Comparison of ENCODE assay signal across 20 mouse cellular contexts in the genomic region with DNA sequence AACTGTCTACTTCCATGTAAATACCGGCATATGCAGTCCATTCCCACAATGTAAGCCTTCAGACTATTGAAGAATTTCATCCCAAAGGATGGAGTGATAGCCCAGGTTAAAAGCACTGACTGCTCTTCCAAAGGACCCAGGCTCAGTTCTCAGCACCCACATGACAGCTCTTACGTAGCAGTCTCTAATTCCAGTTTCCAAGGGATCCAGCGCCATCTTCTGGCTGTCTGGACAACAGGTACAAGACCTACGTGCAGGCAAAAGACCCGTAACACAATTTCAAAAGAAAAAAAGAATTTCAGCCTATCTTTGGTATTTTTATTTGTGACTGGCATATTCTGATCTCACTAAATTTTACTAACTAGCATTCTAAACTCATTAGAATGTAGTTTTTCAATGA.
DNase-seq lines count a peak whose midpoint lies in the region; TF ChIP-seq lines count a peak whose summit lies in the region.
"Had no signal": no experiment of that assay in that cellular context is flagged by ENCODE, and none has a peak within 500 bp of the region (broad histone marks: within the 10 kb centered on the region; RNA-seq: fewer than 3 reads in every experiment).

No protein-coding gene starts in this region.

- no peaks in the 10 kb centered on the region for H3K9me3 ChIP-seq in E14TG2a.4 (ENCODE audit: low read length)
- H3K9me3 ChIP-seq: embryonic facial prominence, embryonic 15.5 days; forebrain, embryonic 10.5 days; heart, embryonic 13.5 days; kidney, embryonic 15.5 days; limb, embryonic 13.5 days; midbrain, embryonic 10.5 days had no signal

- no peaks in the 10 kb centered on the region for H3K4me1 ChIP-seq in cerebellum, adult 2 months (ENCODE audit: control insufficient read depth, insufficient read depth, low read length)
- no peaks in the 10 kb centered on the region for H3K4me1 ChIP-seq in E14TG2a.4 (replicated peaks; ENCODE audit: low read depth, low read length)
- H3K4me1 ChIP-seq: embryonic facial prominence, embryonic 15.5 days; forebrain, embryonic 10.5 days; heart, embryonic 13.5 days; kidney, embryonic 15.5 days; midbrain, embryonic 10.5 days had no signal

- no peaks in the 10 kb centered on the region for H3K36me3 ChIP-seq in E14TG2a.4 (ENCODE audit: insufficient read depth, low read length)
- H3K36me3 ChIP-seq: embryonic facial prominence, embryonic 15.5 days; kidney, embryonic 15.5 days; limb, embryonic 13.5 days had no signal

- DNase-seq in cerebellum, adult 2 months: no peak
- no peak for DNase-seq in cerebellum, adult 8-10 months
- no peak for DNase-seq in left cerebral cortex, adult 2 months (ENCODE audit: extremely low spot score in 1 of 2, low spot score in 2 of 2)
- no peak for DNase-seq in left cerebral cortex, postnatal 14 days (ENCODE audit: low spot score in 2 of 2)
- peak; percentile 28 for DNase-seq in WW6 (ENCODE audit: low read depth, low spot score)
- DNase-seq in yolk sac, embryonic 10.5 days (ENCODE audit: low spot score): no peak
- DNase-seq in layer of hippocampus, postnatal 25 days (ENCODE audit: extremely low spot score in 1 of 2, low spot score in 1 of 2): no peak
- DNase-seq: cerebellum, adult 9-11 months; gastrocnemius, postnatal 25 days; heart, postnatal 36 days; lung, adult 18-20 months; lung, postnatal 4 days; right cerebral cortex, postnatal 25 days had no signal

- TF ChIP-seq CTCF in cerebellum, adult 2 months (IDR thresholded peaks at IDR 0.05; ENCODE audit: borderline replicate concordance, insufficient read depth, low read depth, low read length): 0 out of 2 replicates have a peak, but pooled peaks have one; percentile 16
- TF ChIP-seq CTCF in left cerebral cortex, adult 2 months (IDR thresholded peaks at IDR 0.05): peak; percentile 22
- peak; percentile 29 for TF ChIP-seq CTCF in E14TG2a.4 (conservative IDR thresholded peaks at IDR 0.05; ENCODE audit: low read length)

- no peaks in the 10 kb centered on the region for H3K27me3 ChIP-seq in cerebellum, adult 2 months (ENCODE audit: control insufficient read depth, insufficient read depth, low read length)
- H3K27me3 ChIP-seq in E14TG2a.4 (ENCODE audit: insufficient read depth, low read length): no peaks in the 10 kb centered on the region
- H3K27me3 ChIP-seq: embryonic facial prominence, embryonic 15.5 days; heart, embryonic 13.5 days; kidney, embryonic 15.5 days; limb, embryonic 13.5 days had no signal

- no peak overlapping the region for H3K27ac ChIP-seq in cerebellum, adult 2 months (ENCODE audit: insufficient read depth, low read length)
- no peak overlapping the region for H3K27ac ChIP-seq in left cerebral cortex, adult 2 months
- H3K27ac ChIP-seq: embryonic facial prominence, embryonic 15.5 days; forebrain, embryonic 10.5 days; heart, embryonic 13.5 days; kidney, embryonic 15.5 days; limb, embryonic 13.5 days; midbrain, embryonic 10.5 days had no signal

- WGBS in cerebellum, adult 2 months: 92% methylated on average over 5 of the region's 5 CpGs

- no peak overlapping the region for H3K4me3 ChIP-seq in cerebellum, adult 2 months (replicated peaks; ENCODE audit: insufficient read depth, low read depth, low read length)
- H3K4me3 ChIP-seq in left cerebral cortex, adult 2 months: no peak overlapping the region
- H3K4me3 ChIP-seq in E14TG2a.4 (replicated peaks; ENCODE audit: low read length): no peak overlapping the region
- H3K4me3 ChIP-seq: embryonic facial prominence, embryonic 15.5 days; forebrain, embryonic 10.5 days; heart, embryonic 13.5 days; kidney, embryonic 15.5 days; limb, embryonic 13.5 days; midbrain, embryonic 10.5 days had no signal

- intact Hi-C loops in left cerebral cortex, adult 2 months (cut with DNase I): no loop called here
- intact Hi-C loops in left cerebral cortex, postnatal 14 days (cut with DNase I): no loop called here

- no peak for TF ChIP-seq POLR2A in cerebellum, adult 2 months (IDR thresholded peaks at IDR 0.05; ENCODE audit: borderline replicate concordance, insufficient read depth, low read length)
